Mouse (Mus musculus): ENCODE measurements around the gene Gimap9.

Gene Gimap9

DNA sequence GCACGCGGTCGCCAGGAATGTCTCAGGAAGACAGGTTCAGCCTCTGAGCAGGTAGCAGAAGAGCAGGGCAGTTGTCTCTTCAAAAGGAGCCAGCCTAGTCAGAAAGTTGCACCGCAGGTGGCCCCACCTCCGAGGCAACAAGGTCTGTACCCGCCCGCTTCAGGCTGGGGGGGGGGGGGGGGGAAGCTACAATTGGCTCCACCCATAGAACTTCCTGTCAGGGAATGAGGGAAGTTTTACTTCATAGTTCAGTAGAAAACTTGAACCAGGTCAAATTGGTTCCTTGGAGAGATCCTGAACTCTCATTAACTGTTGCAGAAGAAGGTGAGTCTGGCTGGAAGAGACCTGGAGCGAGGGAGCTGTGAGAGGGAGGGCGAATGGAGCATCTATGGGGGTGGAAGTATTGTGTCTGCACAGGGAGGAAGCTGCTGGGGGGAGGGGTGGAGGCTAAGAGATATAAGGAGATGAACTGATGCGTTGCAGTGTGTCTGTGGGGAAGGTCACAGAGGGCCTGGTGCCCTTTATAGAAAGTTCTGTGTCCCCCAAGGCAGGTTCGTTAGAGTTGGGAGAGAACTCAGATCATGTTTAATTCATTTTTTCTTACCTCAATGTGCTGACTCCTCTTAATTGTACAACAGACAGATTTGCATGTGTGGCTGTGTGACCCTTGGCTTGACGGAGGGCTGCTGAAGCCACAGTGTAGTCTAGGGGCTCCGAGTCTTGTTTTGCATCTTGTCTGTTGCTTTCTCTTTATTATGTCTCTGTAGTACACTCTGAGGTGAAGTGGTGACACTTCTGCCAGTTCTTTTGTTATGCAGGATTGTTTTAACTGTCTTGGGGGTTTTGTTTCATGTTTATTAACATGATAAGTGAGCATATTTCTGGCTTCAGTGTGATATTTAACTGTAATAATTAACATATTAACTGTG, at the start of gene Gimap9:
Gene Gimap9 (plus strand): TSS at position 199 of the 929 bp plus-strand sequence.
- ChIA-PET POLR2A (interaction anchor here in 3 of 4 experiments (0.6 to 0.8 kb wide), 6 partner anchors 76 to 425 kb away, joined by 3 to 4 read pairs (median 3); partner anchors contain the start of gene Malsu1 (in 1 of the 3)), CTCF (interaction anchor here in 1 of 4 experiments (0.6 kb wide), 1 partner anchor 683 kb away, joined by 3 read pairs; no protein-coding TSS in a partner anchor)

DNA sequence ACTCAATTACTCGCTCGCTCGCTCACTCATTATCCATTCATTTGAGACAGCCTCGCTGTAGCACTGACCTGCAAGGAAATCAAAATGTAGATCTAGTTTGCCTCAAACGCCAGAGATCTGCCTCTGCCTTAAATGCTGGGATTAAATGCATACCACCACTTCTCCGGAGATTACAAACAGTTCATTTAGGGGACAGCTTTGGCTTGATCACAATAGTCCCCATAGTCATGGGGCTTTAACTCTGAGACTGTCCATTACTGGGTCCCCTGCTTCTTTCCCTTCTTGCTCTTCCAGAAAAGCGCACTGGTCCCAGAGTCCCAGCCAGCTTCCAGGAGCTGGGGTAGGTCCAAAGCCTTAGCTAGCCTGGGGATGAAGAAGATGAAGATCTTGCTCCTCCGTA, 49.5 kb upstream of the Gimap9 start, which contains the start of gene AI854703:
Gene AI854703 (plus strand): TSS at position 301 of the 400 bp plus-strand sequence.
- ChIA-PET CTCF (interaction anchor here (0.5 to 1.4 kb wide), 6 partner anchors 16 to 573 kb away, joined by 3 to 10 read pairs (median 3); no protein-coding TSS in a partner anchor), POLR2A (interaction anchor here in 2 of 4 experiments (0.7 to 1.6 kb wide), 5 partner anchors 8 to 89 kb away, joined by 3 to 4 read pairs (median 3); partner anchors contain the start of gene Atp6v0e2 (in 1 of the 2))

DNA sequence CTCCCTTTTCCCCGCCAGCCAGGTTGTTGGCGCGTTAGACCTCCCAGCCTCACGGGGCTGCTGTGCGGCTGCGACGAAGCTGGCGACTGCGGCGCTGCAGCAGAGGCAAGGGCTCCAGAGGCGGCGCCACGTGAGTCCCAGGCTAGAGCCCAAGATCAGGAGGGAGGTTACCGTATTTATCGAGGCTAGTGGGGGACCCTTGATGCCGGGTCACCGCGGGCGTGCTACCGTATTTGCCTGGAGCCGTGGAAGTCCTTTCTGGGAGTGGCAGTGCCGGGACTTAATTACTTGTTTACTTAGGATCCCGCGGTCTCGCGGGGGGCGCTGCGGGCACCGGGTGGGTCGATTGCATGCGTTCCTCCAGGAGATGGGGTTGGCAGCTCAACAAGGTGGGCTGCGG, 48.9 kb upstream of the Gimap9 start:
- CTCF ChIA-PET, result interaction anchor here in 3 of 4 experiments (0.7 to 1.4 kb wide), 6 partner anchors 16 to 574 kb away, joined by 3 to 5 read pairs (median 3); no protein-coding TSS in a partner anchor
- POLR2A ChIA-PET, result interaction anchor here in 3 of 4 experiments (0.6 to 1.6 kb wide), 7 partner anchors 9 to 231 kb away, joined by 3 to 4 read pairs (median 3); partner anchors contain the start of gene Atp6v0e2 (in 1 of the 3)

DNA sequence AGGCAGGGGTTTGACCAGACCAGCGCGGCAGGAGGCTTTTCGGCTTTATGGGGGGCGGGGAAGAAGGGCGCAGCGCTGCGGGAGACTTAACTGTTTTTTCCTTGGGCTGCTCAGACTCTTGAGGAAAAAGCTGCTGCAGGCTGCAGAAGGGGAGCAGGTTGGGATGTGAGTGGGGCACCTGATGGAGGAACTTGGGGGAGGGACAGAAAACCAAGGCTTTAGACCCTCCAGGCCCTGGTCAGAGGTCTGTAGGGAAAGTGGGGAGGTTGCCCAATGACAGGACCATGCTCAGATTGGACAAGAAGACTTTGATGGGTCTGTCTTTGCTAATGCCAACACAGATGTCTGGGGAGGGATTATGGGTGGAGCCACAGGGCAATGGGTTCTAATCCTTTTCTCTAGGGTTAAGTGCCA, 48.4 kb upstream of the Gimap9 start:
- ChIA-PET POLR2A (interaction anchor here in 3 of 4 experiments (0.6 to 1.6 kb wide), 7 partner anchors 9 to 232 kb away, joined by 3 to 4 read pairs (median 3); partner anchors contain the start of gene Atp6v0e2 (in 1 of the 3)), CTCF (interaction anchor here in 2 of 4 experiments (0.6 to 1.4 kb wide), 4 partner anchors 18 to 557 kb away, joined by 3 to 5 read pairs (median 4); no protein-coding TSS in a partner anchor)

DNA sequence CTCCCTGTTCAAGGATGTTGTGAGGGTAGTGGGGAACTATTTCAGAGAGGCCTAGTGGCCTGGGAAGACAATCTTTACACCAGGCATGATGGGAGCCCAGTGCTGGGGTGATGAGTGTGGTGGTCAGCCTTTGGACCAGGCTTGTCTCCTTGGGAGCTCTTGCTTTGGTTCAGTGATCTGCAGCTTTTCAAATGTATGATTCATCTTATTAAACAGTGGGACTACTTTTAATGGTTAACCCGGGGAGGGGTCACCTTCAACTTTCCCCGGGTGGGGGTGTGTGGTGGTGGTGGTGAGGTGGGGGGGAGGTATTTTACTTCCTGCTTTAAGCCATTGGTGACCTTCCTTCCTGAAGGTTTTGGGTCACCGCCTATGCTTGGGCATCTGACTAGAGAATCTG, 47.6 kb upstream of the Gimap9 start:
- ChIA-PET CTCF (no interaction called here), POLR2A (interaction anchor here in 2 of 4 experiments (0.6 to 1.6 kb wide), 4 partner anchors 8 to 32 kb away, joined by 3 to 5 read pairs (median 3); no protein-coding TSS in a partner anchor)

DNA sequence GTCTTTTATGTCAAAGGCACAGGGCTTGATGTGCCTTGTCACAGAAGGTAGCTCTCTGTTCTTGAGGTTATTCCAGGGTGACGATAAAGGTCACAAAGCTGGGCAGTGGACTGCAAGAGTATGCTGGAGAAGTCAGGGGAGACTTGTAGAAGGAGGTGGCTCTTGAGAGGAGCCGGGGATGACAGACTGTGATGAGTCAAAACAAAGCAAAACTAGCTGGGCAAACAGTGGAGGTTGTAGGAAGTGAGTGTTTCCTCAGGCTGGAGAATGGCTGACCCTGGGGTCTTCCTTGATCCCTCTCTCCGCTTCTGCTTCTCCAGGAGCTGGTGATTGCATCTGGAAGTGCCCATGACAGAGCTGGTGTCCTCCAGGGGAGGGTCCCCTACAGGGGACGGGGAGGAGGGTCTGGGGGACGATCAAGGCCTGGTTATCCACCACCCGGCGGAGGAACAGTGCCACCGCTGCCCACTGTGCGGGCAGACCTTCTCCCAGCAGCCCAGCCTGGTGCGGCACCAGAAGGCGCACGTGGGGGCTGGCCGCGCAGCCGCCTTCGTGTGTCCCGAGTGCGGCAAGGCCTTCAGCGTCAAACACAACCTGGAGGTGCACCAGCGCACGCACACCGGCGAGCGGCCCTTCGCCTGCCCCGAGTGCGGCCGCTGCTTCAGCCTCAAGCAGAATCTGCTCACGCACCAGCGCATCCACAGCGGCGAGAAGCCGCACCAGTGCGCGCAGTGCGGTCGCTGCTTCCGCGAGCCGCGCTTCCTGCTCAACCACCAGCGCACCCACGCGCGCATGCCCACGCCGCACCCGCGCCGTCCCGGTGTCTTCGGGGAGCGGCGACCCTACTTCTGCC, 46.9 kb upstream of the Gimap9 start:
- ChIA-PET CTCF (interaction anchor here in 2 of 4 experiments (0.5 to 1.8 kb wide), 2 partner anchors 17 to 232 kb away, joined by 4 to 5 read pairs; no protein-coding TSS in a partner anchor), POLR2A (interaction anchor here in 3 of 4 experiments (0.8 to 1.8 kb wide), 6 partner anchors 8 to 74 kb away, joined by 3 to 7 read pairs (median 4); partner anchors contain the start of genes Gimap8 (in 1 of the 3) and Lrrc61 (in 1 of the 3))

DNA sequence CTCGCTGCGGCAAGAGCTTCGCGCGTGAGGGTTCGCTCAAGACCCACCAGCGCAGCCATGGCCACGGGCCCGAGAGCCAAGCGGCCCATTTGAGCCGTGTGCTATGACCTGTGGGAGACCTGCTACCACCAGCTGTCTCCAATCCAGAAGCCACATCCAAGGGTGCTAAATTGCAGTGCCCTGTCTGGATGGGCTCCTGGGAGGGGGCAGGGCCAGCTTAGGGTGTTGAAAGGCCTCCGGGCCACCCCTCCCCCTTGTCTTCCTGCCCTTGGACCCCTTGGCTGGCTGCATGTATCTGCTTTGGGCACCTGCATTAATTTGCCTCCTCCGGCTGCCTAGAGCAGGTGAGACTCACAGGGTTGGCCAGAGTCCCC, 46.3 kb upstream of the Gimap9 start:
- CTCF ChIA-PET, result interaction anchor here in 2 of 4 experiments (0.5 to 1.8 kb wide), 2 partner anchors 16 to 231 kb away, joined by 4 to 5 read pairs; no protein-coding TSS in a partner anchor

DNA sequence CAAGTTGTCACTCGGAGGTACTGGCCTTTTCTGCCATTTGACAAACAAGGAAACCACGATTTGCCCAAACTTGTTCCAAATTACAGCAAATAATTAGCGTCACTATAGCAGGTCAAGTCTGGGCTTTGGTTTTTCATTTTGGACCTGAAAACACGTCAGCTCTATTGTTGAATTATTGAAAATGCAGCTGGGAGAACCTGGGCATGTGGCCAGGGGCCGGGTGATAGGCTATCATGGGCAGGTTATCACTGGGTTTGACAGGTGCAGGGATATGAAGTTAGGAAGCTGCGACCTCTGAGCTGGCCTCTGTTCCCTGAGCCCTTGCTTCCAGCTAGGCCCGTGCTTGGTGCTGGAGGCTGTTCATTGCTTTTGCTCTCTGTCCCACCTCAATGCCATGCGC, 45.1 kb upstream of the Gimap9 start:
- POLR2A ChIA-PET, result no interaction called here
- CTCF ChIA-PET, result interaction anchor here in 1 of 4 experiments (1.8 kb wide), 1 partner anchor 15 kb away, joined by 5 read pairs; no protein-coding TSS in a partner anchor

More for the DNA sequence above, 46.3 kb upstream of the Gimap9 start:
- POLR2A ChIA-PET, result interaction anchor here in 1 of 4 experiments (1.0 to 1.8 kb wide), 3 partner anchors 9 to 75 kb away, joined by 3 to 6 read pairs (median 4); partner anchors contain the start of gene Lrrc61

DNA sequence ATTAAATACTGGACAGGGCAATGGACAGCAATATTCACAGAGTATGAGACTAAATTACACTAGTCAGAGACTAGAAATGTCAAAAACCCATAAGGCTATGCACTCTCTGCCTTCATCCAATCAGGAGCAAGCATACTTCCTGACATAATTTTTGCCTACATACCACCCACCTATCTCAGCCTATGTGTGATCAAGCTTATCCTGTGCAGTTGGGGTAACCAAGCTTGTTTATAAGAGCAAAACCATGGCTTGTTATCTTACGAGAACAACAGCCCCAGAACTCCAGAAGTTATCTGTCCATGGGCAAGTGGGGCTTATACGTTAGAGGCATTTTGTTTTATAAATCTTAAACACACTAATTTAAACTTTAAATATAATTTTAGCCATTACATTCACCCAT, 40.8 kb upstream of the Gimap9 start:
- ChIA-PET POLR2A (interaction anchor here in 1 of 4 experiments (0.7 kb wide), 1 partner anchor 147 kb away, joined by 3 read pairs; no protein-coding TSS in a partner anchor), CTCF (interaction anchor here in 1 of 4 experiments (2.6 kb wide), 1 partner anchor 11 kb away, joined by 8 read pairs; no protein-coding TSS in a partner anchor)

DNA sequence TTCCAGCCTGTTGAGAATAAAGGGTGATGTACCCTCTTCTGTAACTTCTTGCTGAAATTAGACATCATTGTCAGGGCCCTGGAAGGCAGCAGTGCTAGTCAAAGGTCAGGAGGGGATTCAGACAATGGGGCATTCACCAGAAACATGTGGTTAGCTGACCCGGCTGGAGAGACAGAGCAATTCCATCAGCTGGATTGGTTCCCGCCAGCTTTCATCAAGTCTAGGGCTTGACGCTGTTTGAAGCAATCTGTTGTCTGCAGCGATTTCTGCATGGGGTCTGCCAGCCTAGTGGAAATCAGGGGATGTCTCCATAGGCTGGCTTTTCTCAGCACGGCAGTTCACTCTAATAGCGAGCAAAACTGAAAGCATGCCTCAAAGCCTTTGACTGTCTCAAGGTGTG, 39.4 kb upstream of the Gimap9 start:
- CTCF ChIA-PET, result interaction anchor here in 2 of 4 experiments (2.5 to 2.6 kb wide), 2 partner anchors 9 to 10 kb away, joined by 8 to 16 read pairs; partner anchors contain the start of gene Gimap8 (in 1 of the 2)

DNA sequence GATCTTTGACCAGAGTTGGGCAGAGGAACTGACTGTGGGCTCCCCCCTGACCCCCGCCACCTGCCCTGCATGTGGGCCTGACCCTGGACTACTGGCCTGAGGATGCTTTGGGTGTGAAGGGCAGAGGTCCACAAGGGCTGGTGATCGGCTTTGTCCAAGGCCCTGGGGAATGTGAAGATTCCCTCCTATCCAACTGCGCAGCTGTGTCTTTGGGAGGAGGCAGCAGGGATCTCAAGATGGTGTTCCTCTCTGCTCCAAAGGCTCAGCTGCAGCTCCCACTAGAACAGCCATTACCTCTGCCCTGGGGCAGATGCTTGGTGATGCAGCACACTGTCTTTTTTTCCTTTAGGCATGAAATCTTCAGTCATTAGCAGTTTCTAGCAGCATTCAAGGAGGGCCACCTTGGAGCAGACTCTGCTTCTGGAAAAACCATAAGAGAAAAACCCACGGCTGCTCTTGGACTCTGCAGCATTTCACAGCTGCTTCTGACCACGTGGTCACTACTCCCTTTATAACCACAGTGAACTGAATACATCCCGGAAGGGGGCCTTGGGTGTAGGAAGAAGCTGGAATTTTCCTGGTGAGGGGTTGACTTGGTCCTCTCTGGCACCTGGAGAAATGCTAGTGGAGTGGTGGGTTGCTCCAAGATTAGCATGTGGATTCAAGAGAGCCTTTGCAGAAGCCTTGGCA, 38.0 kb upstream of the Gimap9 start:
- CTCF ChIA-PET, result interaction anchor here in 2 of 4 experiments (2.5 to 2.6 kb wide), 2 partner anchors 8 kb away, joined by 8 to 16 read pairs; partner anchors contain the start of gene Gimap8 (in 1 of the 2)
- POLR2A ChIA-PET, result interaction anchor here in 1 of 4 experiments (1.3 kb wide), 1 partner anchor 11 kb away, joined by 3 read pairs; the partner anchor contains the start of gene AI854703

More for the DNA sequence above, 39.4 kb upstream of the Gimap9 start:
- POLR2A ChIA-PET, result no interaction called here

DNA sequence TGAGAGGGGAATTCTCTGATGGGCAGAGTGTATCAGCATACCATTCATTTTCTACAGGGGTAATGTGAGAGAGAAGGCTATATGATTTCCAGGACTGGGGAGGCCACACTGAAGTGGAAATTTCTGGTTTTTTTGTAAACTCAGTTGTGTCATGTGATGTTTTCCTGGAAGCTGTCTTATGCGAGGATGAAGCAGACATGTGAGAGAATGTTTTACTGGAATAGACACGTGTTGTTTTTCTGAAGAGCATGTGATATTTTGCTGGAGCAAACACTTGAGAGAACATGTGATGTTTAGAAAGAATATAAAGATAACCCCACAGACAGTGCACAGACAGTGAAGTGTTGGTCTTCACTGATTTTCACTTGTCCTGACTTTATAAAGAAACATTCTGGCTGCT, 37.4 kb upstream of the Gimap9 start:
- CTCF ChIA-PET, result no interaction called here

DNA sequence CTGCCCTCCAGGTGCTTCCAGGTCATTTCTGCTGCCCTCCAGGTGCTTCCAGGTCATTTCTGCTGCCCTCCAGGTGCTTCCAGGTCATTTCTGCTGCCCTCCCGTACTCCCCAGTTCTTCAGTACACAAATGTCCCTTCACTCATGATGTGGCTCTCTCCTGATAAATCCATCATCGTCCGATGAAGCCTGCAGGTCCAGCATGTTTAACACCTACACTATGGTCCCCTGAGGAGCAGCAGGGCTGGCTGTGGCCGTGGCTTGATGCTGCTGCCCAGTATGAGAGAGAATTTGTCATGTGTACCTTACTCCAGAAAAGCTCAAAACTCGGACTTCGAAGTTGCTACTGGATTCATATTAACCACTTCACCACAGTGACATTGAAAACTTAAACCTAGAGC, 34.5 kb upstream of the Gimap9 start:
- CTCF ChIA-PET, result interaction anchor here in 1 of 4 experiments (1.2 kb wide), 1 partner anchor 314 kb away, joined by 3 read pairs; no protein-coding TSS in a partner anchor
- POLR2A ChIA-PET, result no interaction called here

More for the DNA sequence above, 37.4 kb upstream of the Gimap9 start:
- POLR2A ChIA-PET, result interaction anchor here in 1 of 4 experiments (1.3 kb wide), 1 partner anchor 12 kb away, joined by 3 read pairs; the partner anchor contains the start of gene AI854703

DNA sequence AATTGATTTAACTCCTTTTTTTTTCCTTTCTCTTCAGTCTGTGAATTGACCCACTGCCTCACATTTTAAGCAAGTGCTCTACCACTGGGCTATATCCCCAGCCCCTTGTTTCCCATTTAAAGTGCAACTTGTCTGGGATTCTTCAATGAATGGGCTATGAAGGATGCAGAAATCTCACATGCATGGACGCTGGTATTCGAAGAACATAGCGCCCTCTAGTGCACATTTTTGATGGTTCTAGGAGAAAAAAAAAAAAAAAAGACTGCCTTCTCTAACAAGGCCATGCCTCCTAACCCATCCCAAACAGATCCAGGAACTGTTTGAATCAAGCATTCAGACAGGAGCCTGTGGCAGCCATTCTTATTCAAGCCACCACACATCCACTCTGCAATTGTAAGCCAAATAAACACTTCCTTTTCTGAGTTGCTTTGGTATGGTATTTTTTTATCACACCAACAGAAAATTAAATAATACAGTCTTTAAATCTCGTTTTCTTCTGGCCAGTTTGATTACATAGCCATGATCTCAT, 33.1 kb upstream of the Gimap9 start:
- ChIA-PET CTCF (interaction anchor here in 3 of 4 experiments (0.6 to 0.7 kb wide), 3 partner anchors 172 to 352 kb away, joined by 3 to 6 read pairs (median 3); no protein-coding TSS in a partner anchor), POLR2A (interaction anchor here in 2 of 4 experiments (0.8 to 1.4 kb wide), 2 partner anchors 101 to 115 kb away, joined by 3 to 6 read pairs; no protein-coding TSS in a partner anchor)

DNA sequence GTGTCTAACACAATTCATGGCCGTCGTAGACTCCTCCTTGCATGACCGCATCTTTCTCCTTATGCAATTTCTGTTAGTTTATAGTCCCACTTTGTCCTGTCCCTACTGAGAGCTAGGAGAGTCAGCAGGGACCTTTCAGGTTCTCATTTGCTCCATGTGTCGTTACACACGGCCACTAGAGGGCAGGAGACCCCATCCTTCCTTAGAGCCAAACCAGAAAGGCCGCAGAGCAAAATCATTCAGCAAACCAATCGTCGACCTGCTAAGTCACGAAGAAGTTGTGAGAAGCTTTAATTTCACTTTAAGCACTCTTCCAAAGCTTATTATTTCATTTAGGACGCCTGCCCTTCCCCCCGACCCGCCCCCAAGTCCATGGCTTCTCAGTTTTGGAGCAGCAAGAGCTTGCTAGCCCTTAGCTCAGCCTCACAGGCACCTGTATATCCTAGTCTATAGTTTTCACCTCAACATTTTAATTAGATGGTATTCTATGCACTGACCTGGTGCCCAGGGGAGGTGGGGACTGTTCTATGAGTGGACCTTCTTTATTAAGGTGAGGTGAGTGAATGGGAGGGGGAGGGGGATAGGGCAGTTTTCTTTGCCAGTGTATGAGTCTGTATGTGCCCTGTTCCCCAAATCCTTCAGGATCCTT, 30.1 kb upstream of the Gimap9 start:
- ChIA-PET POLR2A (interaction anchor here in 2 of 4 experiments (0.6 to 1.6 kb wide), 4 partner anchors 19 to 538 kb away, joined by 3 to 4 read pairs (median 3); partner anchors contain the start of gene AI854703 (in 1 of the 2)), CTCF (interaction anchor here (0.6 to 3.4 kb wide), 71 partner anchors 9 to 1504 kb away, joined by 3 to 50 read pairs (median 4); partner anchors contain the start of genes Gimap3 (in 3 of the 4), Zfp775 (in 2 of the 4), Gimap5 (in 1 of the 4) and Tmem176a (in 1 of the 4))

All from embryonic stem cell, embryonic (primary cell).